ENCODE assay signal across 9 mouse cellular contexts in the genomic region with DNA sequence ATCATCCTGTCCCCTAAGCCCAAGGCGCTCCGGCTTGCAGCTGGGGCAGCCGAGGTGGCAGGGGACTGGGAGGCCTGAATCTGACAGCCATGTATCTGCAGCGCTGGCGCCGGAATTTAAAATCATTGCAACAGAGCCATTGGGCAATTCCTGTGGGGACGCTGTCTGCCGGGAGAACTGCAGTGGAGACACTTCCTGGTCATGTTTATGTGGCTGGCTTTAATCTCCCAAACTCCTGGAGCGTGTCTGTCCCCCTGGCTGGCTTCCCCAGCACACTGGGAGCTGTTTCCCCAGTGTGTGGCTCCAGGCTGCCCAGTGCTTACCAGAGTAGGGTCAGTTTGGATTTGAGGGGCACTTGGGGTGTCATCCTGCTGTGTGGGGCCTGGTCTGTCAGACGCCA.
A peak's percentile ranks its signal among the peaks of the same experiment; 100 is the strongest.
DNase-seq lines count a peak whose midpoint lies in the region; ATAC-seq and TF ChIP-seq lines count a peak whose summit lies in the region.
"Had no signal": no experiment of that assay in that cellular context is flagged by ENCODE, and none has a peak within 500 bp of the region (broad histone marks: within the 10 kb centered on the region; RNA-seq: fewer than 3 reads in every experiment).

No protein-coding gene starts in this region.

- H3K27me3 ChIP-seq in heart, embryonic 12.5 days (replicated peaks), result 0 out of 2 replicates have a peak, but pooled peaks cover 7% of the 10 kb centered on the region
- H3K27me3 ChIP-seq: neural tube, embryonic 13.5 days had no signal

- no peak overlapping the region for H3K4me2 ChIP-seq in heart, embryonic 12.5 days
- H3K4me2 ChIP-seq: neural tube, embryonic 13.5 days had no signal

- peak; percentile 34 to 61 for DNase-seq in monocyte, adult 2 months (ENCODE audit: low read depth in 1 of 2, low spot score in 2 of 2)
- DNase-seq in kidney, postnatal 36 days, result peak; percentile 52 to 67
- peak; percentile 54 for DNase-seq in ovary, postnatal 36 days (ENCODE audit: low spot score)
- DNase-seq in left cerebral cortex, adult 2 months (ENCODE audit: extremely low spot score in 1 of 2, low spot score in 2 of 2), result no peak
- DNase-seq in left cerebral cortex, adult 11 months (ENCODE audit: low spot score), result no peak
- no peak for DNase-seq in thymus, postnatal 25 days

- peaks cover 15% of the 10 kb centered on the region for H3K4me1 ChIP-seq in heart, embryonic 12.5 days (replicated peaks)

- ATAC-seq in monocyte, adult 5-6 weeks (replicated peaks; ENCODE audit: insufficient number of reproducible peaks, low FRiP score, low TSS enrichment, poor library complexity, severe bottlenecking), result no peak
- ATAC-seq in heart, embryonic 12.5 days (ENCODE audit: insufficient number of reproducible peaks, low FRiP score), result no peak

- no peak overlapping the region for H3K9ac ChIP-seq in heart, embryonic 12.5 days
- H3K9ac ChIP-seq: neural tube, embryonic 13.5 days had no signal

- H3K27ac ChIP-seq in heart, embryonic 12.5 days (ENCODE audit: poor library complexity, severe bottlenecking), result peak overlapping the region; percentile 11; the same call in 1 of the 2 replicates
- H3K27ac ChIP-seq in left cerebral cortex, adult 2 months, result no peak overlapping the region
- H3K27ac ChIP-seq: neural tube, embryonic 13.5 days had no signal

- WGBS in heart, embryonic 12.5 days, result 36% methylated on average over 10 of the region's 10 CpGs

- no peak for TF ChIP-seq CTCF in left cerebral cortex, adult 2 months (IDR thresholded peaks at IDR 0.05)

- no peaks in the 10 kb centered on the region for H3K36me3 ChIP-seq in heart, embryonic 12.5 days
- H3K36me3 ChIP-seq: neural tube, embryonic 13.5 days had no signal

- peaks cover 7% of the 10 kb centered on the region; the same call in 1 of the 2 replicates for H3K9me3 ChIP-seq in heart, embryonic 12.5 days (replicated peaks)

- H3K4me3 ChIP-seq in heart, embryonic 12.5 days, result no peak overlapping the region
- no peak overlapping the region for H3K4me3 ChIP-seq in left cerebral cortex, adult 2 months
- H3K4me3 ChIP-seq: neural tube, embryonic 13.5 days had no signal

- intact Hi-C loops in left cerebral cortex, adult 2 months (cut with DNase I), result no loop called here

Comparison
In these comparisons a context has a peak if more than half of its experiments do, and no peak if none do; other contexts are left out.
1. DNase-seq: peak in monocyte, adult 2 months (2 of 2), kidney, postnatal 36 days (2 of 2) and ovary, postnatal 36 days (single experiment); none in left cerebral cortex, adult 2 months (0 of 2), left cerebral cortex, adult 11 months (single experiment) and thymus, postnatal 25 days (single experiment).